Mouse (Mus musculus) cerebellum, postnatal 4 days (tissue): ENCODE results near the gene Card14.
A peak's percentile ranks its signal among the peaks of the same experiment; 100 is the strongest.
"Not testable (repeated sequence)": the region's sequence is repeated elsewhere in the genome, so short reads cannot be mapped to it uniquely, and the experiment has no call there.

Source experiments
- DNase-seq, 2 experiments: peaks; one replicate each; pipeline ENCODE4 v3.0.0; 2022; ENCODE audit warnings: low spot score in 2 of 2, mixed read lengths in 1 of 2

Card14 gene

DNA sequence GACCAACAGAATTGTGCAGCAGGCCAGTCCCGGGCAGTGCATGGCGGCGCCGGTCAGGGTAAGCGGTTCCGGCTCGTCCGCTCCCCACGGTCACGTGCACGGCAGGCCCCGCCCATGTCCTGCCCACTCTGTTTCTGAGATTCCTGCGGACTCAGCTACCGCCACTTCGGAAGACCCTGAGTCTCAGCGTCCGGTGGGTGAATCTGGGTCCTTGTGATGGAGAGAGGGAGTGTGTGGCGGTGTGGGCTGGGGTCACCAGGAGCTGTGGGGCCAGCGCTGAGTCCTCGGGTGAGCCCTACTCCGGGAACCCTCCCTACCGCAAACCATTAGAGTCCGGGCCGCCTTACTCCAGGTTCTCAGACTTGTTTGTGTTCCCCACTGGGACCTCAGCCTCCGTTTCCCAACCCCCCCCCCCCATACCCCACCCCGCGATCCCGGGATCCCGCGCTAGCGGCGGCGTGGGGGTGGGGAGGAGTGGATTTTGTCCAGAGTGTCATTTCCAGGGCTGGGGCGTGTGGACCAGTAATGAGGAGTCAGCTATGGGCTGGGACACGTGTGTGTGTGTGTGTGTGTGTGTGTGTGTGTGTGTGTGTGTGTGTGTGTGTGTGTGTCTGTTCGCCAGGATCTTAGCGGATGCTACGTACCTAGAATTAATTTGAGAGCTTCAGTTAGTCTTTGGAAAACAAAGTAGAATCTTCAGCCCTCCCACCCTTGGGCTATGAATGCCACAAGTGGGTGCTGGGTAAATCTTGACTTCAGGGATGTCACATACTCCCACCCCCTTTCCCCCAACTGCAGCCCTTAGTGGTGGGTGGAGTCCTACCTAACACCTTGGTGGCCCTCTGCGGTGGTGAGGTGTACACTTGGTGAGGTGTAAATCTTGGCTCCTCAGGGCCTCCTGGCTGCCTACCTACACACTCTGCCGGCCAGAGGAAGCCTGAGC lies 48.1 kb downstream of the Card14 start, which contains the start of the genes Sgsh and Slc26a11:
Gene Sgsh (minus strand): TSS at position 94 of the 943 bp plus-strand sequence.
Gene Slc26a11 (plus strand): TSS at position 115 of the 943 bp plus-strand sequence.
- DNase-seq, result peak; percentile 63 to 72

DNA sequence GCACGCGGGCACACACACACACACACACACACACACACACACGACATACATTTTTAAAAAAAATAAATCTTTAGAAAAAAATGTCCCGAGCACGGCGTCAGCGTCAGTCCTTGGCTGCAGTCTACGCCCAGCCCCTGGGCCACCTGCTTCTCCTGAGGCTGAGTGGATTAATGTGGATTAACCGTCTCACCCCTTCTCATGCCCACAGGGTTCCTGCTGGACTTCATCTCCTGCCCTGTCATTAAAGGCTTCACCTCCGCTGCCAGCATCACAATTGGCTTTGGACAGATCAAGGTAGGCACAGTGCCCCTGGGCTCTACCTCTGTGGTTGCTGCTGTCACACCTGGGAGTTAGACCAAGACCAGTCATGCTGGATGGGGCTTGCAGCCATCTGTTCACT lies 51.5 kb downstream of the Card14 start:
- DNase-seq, result no peak

DNA sequence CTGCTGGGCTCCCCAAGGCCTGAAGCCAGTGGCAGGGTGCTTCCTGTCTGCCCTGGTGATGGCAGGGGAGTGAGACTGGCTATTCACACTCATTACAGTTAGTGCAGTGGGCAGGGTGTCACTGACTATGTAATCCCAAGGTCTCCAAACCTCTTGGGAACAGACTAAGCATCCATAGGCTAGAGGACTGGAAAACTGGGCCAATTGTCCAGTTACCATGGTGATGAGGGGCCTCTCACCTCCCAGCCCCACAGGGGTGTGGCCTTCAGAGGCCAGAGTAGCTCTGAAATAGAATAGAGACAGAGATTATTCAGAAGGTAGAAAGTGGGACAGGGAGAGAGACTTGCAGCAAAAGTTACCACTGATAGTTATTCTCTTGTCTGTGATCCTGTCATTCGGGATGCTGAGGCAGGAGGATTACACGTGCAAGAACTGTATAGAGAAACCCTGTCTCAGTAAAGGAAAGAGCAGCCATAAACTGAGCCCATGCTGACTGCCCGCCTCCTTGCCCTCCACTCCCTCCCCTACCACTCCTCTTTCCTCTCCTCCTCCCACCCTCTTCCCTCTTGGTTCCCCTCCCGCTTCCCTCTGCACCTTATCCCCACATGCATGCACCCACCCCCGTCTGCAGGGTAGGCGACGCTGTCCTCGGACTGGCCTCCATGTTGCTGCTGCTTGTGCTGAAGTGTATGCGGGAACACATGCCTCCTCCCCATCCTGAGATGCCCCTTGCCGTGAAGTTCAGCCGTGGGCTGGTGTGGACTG lies 55.4 kb downstream of the Card14 start:
- no peak for DNase-seq

DNA sequence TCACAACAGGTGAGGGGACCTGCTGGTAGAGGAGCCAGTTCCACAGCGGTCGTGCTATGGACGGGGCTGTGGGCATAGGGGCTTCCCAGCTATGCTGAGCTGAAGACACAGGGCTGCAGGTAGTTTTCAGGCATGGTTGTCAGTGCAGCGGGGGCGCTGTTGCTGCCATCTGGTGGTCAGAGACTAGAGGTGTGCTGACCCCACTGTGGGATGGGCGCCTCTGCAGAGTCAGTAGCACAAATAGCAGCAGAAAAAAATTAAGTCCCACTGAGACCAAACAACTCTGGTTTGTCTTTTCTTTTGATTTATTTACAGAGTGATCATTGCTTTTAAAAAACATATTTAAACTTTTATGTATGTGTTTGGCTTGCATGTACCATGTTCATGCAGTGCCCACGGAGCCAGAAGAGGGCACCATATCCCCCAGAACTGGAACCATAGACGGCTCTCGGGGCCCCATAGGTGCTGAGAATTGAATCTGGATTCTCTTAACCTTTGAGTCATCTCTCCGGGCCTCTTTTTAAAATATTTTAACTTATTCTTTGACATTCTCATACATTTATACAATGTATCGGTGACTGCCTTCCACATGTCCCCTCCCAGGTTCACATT lies 56.1 kb downstream of the Card14 start:
- DNase-seq, result peak; percentile 49 to 72

DNA sequence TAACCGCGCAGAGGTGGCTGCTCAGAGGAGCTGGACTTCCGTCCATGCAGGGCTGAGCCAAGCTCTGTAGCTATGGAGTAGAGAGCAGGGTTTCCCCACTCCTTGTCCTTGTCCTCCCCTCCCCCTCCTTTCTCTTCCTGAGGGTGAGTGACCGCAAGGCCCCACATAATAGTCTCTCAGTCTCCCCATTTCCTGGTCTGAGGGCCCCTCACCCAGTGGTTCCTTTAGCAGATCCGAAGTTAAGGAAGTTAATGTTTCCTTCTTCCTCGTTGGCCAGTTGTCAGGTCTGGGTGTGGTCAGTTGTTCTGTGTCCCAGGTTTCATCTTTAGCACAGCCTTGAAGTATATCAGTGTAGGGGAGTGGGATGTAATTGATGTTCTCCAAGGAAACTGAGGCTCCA lies 67.9 kb downstream of the Card14 start:
- DNase-seq, result no peak

DNA sequence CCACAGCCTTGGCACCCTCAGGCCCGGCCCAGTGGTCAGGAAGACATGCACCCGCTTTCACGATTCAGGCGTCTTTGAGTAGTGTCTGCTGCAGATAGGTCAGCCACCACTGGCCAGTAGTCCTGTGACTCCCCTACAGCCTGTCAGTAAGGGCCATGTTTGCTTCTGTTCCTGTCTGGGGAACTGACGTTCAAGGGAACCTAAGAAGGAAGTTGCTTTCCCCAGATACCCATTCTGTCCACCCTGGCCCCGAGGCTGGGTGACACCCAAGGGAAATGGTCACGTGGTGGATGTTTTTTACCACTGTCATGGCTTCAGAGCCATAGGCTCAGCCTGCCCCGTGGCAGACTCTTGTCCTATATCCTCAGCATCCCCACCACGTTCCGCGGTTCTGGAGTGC lies 69.8 kb downstream of the Card14 start:
- peak in 1 of 2 experiments; percentile 13 for DNase-seq

DNA sequence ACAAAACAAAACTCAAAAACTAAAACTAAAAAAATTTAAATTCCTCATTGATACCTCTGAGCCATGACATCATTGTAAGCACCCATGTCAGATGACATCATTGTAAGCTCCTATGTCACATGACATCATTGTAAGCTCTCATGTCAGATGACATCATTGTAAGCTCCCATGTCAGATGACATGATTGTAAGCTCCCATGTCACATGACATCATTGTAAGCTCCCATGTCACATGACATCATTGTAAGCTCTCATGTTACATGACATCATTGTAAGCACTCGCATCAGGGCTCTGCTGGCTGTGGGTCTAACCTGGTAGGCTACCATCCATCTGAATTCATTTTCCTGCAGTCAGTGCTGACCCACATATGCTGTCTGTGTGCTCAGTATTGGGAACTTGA lies 71.0 kb downstream of the Card14 start:
- DNase-seq, result no peak

DNA sequence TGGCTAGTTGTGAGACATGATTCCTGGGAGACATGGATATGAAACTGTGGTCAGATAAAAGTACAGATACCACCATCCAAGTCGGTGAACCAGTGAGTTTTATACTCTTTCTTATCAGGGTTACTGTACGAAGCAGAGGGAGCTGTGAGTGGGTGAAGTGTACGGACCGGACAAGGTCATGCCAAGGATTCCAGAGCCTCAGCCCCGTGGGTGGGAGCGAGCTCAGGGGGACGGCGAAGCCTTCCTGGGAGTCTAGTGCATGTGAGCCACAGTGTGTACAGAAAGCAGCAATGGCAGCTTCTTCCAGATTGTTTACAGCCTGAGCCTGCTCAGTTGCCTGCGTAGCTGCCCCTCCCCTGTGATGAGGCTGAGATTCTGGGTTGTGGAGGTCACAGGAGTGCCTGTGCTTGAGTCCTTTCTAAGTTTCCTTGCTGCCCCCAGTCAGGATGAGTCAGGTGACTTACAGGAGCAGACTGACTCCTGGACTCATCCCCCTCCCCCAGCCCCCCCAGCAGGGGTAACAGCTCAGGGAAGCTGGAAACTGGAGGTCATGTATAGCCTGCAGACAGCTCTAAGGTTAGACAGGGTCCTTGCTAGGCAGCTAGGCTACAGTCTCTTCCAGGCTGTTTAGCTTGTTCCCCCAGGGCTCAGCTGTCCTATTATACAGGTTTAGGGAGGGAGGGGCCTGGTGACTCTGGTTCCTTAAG lies 74.2 kb downstream of the Card14 start:
- DNase-seq, result peak in 1 of 2 experiments; percentile 16

DNA sequence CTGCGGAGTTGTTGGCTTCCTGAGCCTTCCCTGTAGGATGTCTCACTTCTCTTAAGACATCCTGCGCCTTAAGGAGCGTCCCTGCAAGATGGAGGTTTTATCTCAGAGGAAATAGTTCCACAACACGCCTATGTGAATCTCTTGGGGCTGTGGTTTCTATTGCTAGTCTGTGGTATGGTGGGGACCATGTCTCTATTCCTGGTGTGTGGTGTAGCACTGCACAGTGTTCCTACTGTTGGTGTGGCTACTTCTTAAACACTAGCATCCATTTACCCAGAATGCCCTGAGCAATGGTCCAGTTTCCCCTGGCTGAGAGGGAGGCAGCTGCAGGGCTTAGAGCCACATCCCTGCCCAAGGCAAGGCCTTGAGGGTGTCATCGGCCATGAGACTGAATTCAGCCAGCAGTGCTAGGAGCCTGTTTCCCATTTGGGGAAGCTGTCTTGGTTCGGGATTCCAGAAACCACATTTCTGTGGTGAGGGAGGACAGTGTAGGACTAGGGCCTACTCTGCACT lies 74.8 kb downstream of the Card14 start:
- peak in 1 of 2 experiments; percentile 16 for DNase-seq

DNA sequence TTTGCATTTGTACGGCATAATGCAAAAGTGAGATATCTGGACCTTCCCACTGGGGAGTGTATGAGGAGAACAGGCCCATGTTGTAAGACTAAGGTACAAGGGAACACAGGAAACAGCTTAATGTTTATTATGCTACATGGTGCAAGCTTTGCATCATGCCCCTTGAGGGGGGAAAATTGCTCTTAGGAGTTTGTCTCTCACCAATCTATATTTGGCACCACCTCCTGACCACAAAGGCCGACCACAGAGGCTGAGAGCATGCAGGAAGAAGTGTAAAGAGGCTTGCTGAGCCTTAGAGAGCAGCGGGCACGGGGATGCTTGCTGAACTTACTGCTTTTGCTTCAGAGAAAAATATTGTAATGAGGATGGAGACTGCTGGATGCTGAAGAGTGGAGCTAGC lies 77.3 kb downstream of the Card14 start:
- DNase-seq, result no peak

DNA sequence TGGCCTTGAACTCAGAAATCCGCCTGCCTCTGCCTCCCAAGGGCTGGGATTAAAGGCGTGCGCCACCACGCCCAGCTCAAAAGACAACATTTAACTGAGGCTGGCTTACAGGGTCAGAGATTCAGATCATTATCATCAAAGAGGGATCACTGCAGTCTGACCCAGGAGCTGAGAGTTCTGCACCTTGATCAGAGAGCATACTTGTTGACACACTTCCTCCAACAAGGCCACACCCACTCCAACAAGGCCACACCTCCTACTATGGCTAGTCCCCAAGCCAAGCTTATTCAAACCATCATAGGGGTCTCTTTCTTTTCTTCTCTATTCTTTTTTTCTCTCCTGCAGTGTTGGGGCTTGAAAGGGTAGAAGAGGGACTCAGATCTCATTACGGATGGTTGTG lies 78.7 kb downstream of the Card14 start:
- DNase-seq, result no peak

DNA sequence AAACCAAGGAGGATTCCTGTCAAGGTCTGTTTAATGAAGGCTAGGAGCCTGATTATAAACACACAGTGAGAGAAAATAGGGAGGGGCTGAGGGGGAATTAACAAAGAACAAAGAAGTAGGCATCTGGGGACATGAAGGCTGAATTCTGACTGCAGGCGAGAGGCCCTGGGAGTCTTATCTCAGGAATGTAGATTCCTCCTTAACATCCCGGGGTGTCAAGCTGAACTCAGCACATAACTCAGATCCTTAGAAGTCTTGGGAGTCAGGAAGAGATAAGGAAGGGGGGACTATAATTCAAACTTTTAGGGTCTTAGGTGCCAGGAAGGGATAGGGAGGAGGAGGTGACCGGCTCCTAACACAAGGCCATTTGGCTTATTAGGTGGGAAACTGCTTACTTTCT lies 79.7 kb downstream of the Card14 start:
- not testable (repeated sequence) for DNase-seq

DNA sequence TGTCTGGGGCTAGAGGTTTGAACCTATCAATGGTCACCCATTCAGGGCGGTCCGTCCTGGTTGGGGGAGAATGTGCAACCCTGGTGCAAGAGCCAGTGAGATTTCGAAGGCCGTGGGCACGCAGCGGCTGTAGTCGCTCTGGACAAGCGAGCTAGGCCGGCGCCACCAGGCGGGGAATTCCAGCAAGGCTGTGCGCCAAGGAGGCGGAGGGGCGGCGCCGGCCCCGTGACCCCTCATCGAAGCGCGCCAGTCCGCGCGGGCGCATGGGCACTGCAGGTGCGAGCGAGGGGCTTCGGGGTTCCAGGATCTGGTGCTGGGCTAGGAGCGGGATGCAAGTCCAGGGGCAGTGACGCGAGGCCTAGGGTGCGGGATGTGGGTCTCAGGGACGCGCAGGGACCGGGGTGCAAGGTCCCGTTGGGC lies 82.3 kb downstream of the Card14 start:
- peak; percentile 47 to 62 for DNase-seq

DNA sequence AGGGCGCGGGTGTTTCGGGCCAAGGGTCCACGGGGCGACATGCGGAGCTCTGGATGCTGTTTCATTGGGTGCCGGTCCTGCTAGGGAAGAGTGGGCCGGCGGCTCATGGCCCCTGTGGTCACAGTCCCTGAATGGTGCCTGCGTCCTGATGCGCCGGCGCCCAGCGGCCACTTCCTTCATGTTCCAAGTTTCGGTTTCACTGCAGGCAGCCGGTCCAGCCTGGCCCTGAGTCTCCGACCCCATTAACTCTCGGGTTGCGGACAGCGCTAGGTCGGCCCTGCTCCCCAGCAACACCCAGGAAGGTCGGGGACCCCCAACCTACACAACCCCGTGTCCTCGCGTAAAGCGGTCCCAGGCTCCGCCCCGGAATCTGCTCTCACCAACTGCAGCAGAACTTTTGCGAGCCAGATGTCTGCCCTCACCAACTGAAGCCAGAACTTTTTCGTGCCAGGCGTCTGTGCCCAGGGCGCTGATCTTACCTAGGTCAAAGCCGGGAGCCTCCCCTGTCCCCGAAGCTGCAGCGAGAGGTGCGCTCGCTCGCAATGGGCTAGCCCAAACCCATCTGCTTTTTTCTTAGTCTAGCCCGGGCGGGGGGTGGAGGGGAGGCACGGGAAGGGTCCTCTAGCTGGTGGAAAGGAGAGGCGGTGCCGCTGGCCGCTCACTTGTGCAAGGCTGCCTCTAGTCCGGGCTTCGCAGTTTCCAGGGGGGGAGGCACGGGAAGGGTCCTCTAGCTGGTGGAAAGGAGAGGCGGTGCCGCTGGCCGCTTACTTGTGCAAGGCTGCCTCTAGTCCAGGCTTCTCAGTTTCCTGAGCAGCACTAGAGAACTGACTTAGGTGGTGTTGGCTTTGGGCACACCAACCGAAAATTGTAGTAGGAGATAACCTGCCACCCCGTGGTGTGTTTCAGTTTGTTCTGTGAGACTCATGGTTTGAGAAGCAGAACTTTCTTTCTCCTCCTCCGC lies 83.0 kb downstream of the Card14 start:
- peak in 1 of 2 experiments; percentile 25 for DNase-seq

DNA sequence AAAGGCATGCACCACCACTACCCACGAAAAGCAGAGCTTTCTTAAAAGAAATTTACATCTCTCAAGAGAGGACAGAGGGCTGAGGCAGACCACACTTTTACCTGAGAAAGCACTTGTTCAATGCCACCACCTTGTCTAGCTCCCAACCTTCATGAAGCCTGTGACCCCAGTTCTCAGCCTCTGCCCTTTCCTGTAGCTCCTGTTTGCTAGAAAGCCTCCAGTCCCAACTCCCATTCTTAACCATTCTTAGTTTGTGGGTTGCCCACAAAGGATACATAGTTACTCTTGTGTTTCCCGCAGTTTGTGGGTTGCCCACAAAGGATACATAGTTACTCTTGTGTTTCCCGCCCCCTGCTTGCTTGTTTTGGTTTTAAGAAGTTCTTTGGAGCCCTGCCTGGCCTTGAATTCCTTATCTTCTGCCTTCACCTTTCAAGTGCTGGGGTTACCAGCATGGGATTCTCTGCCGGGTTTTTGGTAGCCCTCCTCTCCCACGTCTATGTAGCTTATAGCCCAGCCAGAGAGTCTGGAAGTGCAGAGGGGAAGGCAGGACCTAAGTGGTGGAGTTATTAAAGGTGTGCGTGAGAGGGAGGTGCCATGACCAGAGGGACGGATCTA lies 83.9 kb downstream of the Card14 start:
- DNase-seq, result no peak

DNA sequence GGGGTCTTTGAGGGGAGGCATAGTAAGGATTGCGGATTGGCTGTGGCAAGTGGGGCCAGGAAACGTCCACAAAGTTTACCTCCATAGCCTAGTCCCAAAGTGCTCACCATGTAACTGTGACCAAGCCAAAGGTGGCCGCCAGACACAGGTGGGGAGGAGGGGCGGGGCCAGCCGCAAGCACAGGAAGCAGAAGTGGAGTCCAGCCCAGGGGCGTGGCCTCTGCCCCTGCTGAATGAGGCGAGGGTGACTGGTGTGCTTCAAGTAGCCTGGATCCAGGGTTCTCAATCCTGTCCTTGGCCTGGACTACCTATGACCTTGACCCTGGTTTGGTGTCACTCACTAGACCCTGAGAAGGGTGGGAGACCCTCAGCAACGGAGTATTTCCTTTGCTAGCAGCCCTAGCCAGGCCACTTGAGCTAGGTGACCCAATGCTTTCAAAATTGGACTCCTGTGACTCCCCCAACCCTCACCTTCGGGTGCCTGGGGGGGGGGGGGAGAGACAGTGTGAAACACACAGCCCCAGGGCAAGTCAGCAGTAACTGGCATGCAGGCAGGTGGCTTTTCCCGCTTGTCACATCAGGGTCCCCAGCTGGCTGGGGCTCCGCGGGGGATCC lies 84.5 kb downstream of the Card14 start:
- DNase-seq, result no peak

DNA sequence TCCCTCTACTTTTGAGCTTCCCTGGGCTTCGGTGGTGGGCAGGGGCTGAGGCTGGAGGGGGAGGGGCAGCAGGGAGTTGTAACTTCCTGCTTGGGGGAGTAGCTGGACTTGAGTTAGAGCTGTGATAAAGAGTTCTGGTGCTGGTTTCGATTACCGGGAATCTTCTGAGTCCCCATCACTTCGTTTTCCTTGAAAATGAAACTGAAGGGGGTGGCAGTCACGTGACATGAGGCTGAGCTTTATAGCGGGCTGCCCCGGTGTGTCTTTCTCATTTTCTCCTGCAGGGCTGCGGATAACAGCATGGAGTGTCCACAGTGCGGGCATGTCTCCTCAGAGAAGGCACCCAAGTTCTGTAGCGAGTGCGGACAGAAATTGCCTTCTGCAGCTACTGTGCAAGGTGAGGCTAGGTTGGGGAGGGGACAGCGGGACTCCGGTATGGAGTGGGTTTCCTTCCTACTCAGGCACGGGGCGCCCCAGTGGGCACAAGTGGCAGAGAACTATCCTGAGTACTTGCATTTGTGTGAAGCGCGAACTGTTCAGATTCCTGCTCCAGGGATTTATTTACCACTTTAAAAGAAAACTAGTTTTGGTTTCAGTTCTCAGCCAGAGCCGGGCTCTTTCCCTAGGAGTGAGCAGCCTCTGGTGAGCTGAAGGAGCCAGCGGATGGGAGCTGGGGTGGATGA lies 85.4 kb downstream of the Card14 start, which contains the start of gene Rnf213:
Gene Rnf213 (plus strand): TSS at position 301 of the 683 bp plus-strand sequence.
- peak in 1 of 2 experiments; percentile 20 for DNase-seq

DNA sequence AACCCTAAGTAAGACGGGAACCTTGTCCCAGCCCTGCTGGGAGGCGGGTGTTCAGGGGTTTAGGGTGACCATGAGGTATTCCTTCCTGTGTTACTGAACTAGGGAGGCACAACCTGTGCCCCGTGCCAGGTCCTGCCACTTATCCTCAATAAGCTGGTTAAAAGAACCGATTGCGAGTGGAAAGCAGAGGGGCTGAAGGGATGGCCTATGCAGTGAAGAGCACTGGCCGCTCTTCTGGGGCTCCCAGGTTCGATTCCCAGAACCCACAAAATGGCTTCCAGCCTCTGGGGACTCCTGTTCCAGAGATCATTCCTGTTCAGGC lies 85.9 kb downstream of the Card14 start:
- no peak for DNase-seq

DNA sequence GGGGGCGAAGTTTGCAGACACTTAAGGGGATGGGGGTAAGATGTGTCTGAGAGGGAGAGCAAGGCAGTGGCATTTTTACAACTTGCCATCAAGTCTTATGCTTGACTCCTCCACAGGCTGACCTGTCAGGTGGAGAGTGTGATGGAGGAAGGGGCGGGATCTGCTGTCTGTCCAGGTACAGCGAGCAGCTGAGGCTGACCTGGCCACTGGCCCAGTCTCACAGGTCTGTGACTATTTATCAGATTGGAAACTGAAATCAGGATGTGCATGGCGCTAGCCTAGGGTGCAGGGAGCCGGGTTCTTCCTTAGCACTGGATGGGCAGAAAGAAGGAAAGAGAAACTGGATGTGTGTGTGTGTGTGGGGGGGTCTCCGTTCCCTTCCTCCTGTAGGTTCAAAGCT lies 86.6 kb downstream of the Card14 start:
- DNase-seq, result no peak
